In the genomic region with DNA sequence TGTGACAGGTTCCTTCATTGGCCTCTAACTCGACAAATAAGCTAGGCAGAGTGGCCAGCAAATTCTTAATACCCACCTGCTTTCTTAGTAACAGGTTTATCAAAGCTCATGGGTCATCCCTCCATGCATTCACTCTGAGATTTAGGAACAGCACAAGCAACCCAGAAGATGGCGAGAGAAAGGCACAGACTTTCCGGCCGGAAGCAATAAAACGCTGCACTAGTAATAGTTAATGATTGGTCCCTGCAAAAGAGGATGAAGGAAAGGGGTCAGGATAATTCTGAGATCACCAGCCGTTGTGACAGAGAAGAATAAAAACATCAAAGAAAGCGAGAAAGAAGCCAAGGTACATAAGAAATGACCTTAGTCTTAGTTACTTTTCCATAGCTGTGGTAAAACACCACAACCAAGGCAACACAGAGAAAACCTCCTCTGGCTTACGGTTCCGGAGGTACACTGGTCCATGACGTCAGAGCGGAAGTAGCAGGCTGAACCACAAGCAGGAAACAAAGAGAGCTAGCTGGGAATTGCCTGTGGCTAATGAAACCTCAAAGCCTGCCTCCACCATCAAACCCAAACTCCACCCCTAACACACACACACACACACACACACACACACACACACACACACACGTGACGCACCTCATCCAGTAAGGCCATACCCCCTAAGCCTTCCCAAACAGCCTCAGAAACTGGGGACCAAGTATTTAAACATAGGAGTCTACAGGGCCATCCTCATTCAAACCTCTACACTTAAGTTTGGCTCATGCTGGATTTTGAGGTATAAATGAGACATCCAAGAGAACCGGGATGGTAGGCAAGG, we compare ENCODE assay signal across 8 mouse cellular contexts.
A peak's percentile ranks its signal among the peaks of the same experiment; 100 is the strongest.
DNase-seq lines count a peak whose midpoint lies in the region; ATAC-seq and TF ChIP-seq lines count a peak whose summit lies in the region.

No protein-coding gene starts in this region.

- intact Hi-C loops in heart, adult 2 months (cut with DNase I), result no loop called here

- H3K27me3 ChIP-seq in heart, adult 2 months (ENCODE audit: control insufficient read depth, insufficient read depth, low read length), result no peaks in the 10 kb centered on the region
- no peaks in the 10 kb centered on the region for H3K27me3 ChIP-seq in heart, embryonic 15.5 days
- no peaks in the 10 kb centered on the region for H3K27me3 ChIP-seq in liver, embryonic 14.5 days (ENCODE audit: control insufficient read depth, insufficient read depth, low read length)

- no peak for TF ChIP-seq POLR2A in heart, adult 2 months (IDR thresholded peaks at IDR 0.05; ENCODE audit: insufficient read depth, low read depth, low read length)

- H3K4me2 ChIP-seq in heart, embryonic 15.5 days, result no peak overlapping the region; the same call in 1 of the 2 replicates
- H3K4me2 ChIP-seq in liver, embryonic 14.5 days (ENCODE audit: low read depth), result peak overlapping the region; percentile 56

- peak in 1 of 2 experiments; percentile 50 for DNase-seq in heart, adult 2 months
- no peak for DNase-seq in heart, adult 9 months (ENCODE audit: low spot score in 2 of 2)
- peak; percentile 24 to 46 (median 35) for DNase-seq in liver, embryonic 14.5 days (ENCODE audit: low read depth in 3 of 3, low spot score in 3 of 3)
- peak; percentile 77 to 78 for DNase-seq in spleen, postnatal 36 days (ENCODE audit: low spot score in 2 of 2)
- DNase-seq in testis, postnatal 10 days (ENCODE audit: low spot score), result no peak
- no peak for DNase-seq in right cerebral cortex, adult 2 months (ENCODE audit: low spot score in 2 of 2)
- DNase-seq in layer of hippocampus, adult 8-10 months (ENCODE audit: low spot score in 2 of 2), result no peak

- TF ChIP-seq CTCF in heart, adult 2 months (IDR thresholded peaks at IDR 0.05), result no peak
- no peak for TF ChIP-seq CTCF in liver, embryonic 14.5 days (IDR thresholded peaks at IDR 0.05; ENCODE audit: low read depth)

- H3K4me1 ChIP-seq in heart, adult 2 months (ENCODE audit: control insufficient read depth, insufficient read depth, low read length), result peaks cover 15% of the 10 kb centered on the region
- H3K4me1 ChIP-seq in heart, embryonic 15.5 days (replicated peaks), result peaks cover 64% of the 10 kb centered on the region
- H3K4me1 ChIP-seq in liver, embryonic 14.5 days (replicated peaks; ENCODE audit: control insufficient read depth in 2 of 2, insufficient read depth in 2 of 2, low read length in 1 of 2), result peaks cover 0 to 17% of the 10 kb centered on the region in 2 experiments; a peak in 3 of 4 replicates

- peaks cover 26% of the 10 kb centered on the region for H3K36me3 ChIP-seq in heart, adult 2 months (ENCODE audit: control insufficient read depth, insufficient read depth, low read length)
- H3K36me3 ChIP-seq in heart, embryonic 15.5 days, result no peaks in the 10 kb centered on the region
- no peaks in the 10 kb centered on the region for H3K36me3 ChIP-seq in liver, embryonic 14.5 days (replicated peaks; ENCODE audit: control insufficient read depth, insufficient read depth, low read depth)

- no peak overlapping the region for H3K9ac ChIP-seq in heart, adult 2 months (ENCODE audit: low read depth, low read length)
- H3K9ac ChIP-seq in heart, embryonic 15.5 days, result no peak overlapping the region
- no peak overlapping the region for H3K9ac ChIP-seq in liver, embryonic 14.5 days (replicated peaks)

- TF ChIP-seq EP300 in heart, adult 2 months (IDR thresholded peaks at IDR 0.05; ENCODE audit: insufficient read depth, low read depth, low read length), result no peak
- TF ChIP-seq EP300 in liver, embryonic 14.5 days (IDR thresholded peaks at IDR 0.05; ENCODE audit: low read depth), result no peak

- no peak overlapping the region for H3K4me3 ChIP-seq in heart, adult 2 months
- H3K4me3 ChIP-seq in heart, embryonic 15.5 days, result no peak overlapping the region
- H3K4me3 ChIP-seq in liver, embryonic 14.5 days (ENCODE audit: insufficient read depth in 1 of 2, low read depth in 2 of 2, low read length in 2 of 2), result peak overlapping the region; percentile 21 to 35; a peak in 3 of 4 replicates

- ATAC-seq in heart, embryonic 15.5 days (replicated peaks; ENCODE audit: insufficient number of reproducible peaks, insufficient read depth, low FRiP score, low read depth), result no peak
- peak; percentile 51; the same call in 1 of the 2 replicates for ATAC-seq in liver, embryonic 14.5 days (ENCODE audit: insufficient read depth)

- no peaks in the 10 kb centered on the region for H3K79me2 ChIP-seq in heart, adult 2 months (replicated peaks; ENCODE audit: control insufficient read depth, insufficient read depth, low read length)

- WGBS in heart, adult 2 months, result 47% methylated on average over 14 of the region's 14 CpGs
- 68% methylated on average over 14 of the region's 14 CpGs for WGBS in heart, embryonic 15.5 days
- 20% methylated on average over 14 of the region's 14 CpGs for WGBS in liver, embryonic 14.5 days (ENCODE audit: insufficient replicate concordance)

- no peaks in the 10 kb centered on the region for H3K9me3 ChIP-seq in heart, embryonic 15.5 days (replicated peaks)
- no peaks in the 10 kb centered on the region for H3K9me3 ChIP-seq in liver, embryonic 14.5 days (ENCODE audit: control insufficient read depth, low read length)

- H3K27ac ChIP-seq in heart, adult 2 months, result peak overlapping the region; percentile 41
- peak overlapping the region; percentile 88 for H3K27ac ChIP-seq in heart, embryonic 15.5 days
- H3K27ac ChIP-seq in liver, embryonic 14.5 days, result no peak overlapping the region

Comparison
In these comparisons a context has a peak if more than half of its experiments do, and no peak if none do; other contexts are left out.
1. DNase-seq: peak in liver, embryonic 14.5 days (3 of 3) and spleen, postnatal 36 days (2 of 2); none in heart, adult 9 months (0 of 2), testis, postnatal 10 days (single experiment), right cerebral cortex, adult 2 months (0 of 2) and layer of hippocampus, adult 8-10 months (0 of 2).
2. H3K4me3 ChIP-seq: peak in liver, embryonic 14.5 days (2 of 2); none in heart, adult 2 months (single experiment) and heart, embryonic 15.5 days (single experiment).